Mouse (Mus musculus): ENCODE measurements around the gene Gm42742.

GRCm38 (mm10) chr7:127009307-127010085, 11.4 kb downstream of the Gm42742 start:
- TF ChIP-seq CTCF (IDR thresholded peaks at IDR 0.05; ENCODE audit: low read depth, low read length) (no peak), EP300 (IDR thresholded peaks at IDR 0.05; ENCODE audit: insufficient read depth, low read depth, low read length) (no peak)

All from ES-Bruce4 (cell line).